Mouse (Mus musculus): Measurements from ENCODE around the gene Hilpda. TPM values are rescaled to one million over a fixed set of nuclear protein-coding genes. Genes with fewer than 3 reads are reported as not detected.

Gene Hilpda
- total RNA-seq, 4 experiments from 2014 or later, result 2.8 to 3.9 (median 3.3) TPM

DNA sequence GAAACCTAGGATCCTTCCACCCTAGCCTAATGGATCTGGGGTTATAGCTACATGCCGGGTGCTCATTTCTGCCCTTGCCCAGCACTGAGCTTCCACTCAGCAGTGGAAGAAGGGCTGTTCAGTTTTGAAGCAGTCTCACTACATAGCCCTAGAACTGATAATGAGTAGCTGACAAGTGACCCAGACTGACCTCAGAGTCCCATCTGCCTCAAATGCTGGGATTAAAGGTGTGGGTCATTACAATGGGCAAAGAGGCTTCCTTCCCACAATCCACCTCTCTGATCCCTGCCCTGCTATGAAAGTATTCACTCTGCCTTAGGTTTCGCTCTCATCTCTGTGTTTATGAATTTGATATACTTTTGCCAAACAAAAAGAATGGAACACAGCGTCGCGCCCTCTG is 4.5 kb downstream of the Hilpda start:
- no peak for DNase-seq (ENCODE audit: low spot score in 2 of 2)

DNA sequence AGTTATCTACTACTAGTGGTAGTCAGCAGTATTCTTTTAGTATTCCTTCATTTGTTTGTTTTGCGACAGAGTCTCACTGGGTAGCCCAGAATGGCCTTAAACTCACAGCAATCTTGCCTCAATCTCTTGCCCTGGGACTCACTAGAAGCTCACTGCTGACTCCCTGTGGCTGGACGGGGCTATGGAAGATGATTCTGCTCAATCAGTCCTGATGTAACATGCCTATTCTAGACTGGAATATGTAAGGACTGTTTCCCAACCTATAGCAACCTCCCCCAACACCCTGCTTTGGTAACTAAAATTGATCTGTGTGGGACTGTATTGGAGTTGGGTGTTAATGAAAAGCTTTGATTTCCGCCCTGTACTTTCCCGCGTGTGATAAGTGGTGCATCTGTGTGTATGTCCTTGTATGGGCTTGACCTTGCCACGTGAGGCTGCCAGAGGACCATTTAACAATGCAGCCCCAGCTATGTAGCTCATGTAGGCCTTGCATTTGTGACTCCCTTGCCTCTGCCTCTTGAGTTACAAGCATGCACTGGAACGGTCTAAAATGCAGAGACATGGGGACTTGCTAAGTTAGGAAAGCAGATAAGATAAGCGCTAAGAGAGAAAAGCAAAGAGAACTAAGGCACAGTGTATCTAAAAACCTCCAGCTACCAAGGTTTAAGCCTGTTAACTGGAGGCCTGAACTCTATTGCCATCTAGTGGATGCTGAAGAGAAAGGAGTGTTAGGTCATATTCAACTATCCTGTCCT is 6.4 kb downstream of the Hilpda start:
- DNase-seq (ENCODE audit: low spot score in 2 of 2), result no peak

DNA sequence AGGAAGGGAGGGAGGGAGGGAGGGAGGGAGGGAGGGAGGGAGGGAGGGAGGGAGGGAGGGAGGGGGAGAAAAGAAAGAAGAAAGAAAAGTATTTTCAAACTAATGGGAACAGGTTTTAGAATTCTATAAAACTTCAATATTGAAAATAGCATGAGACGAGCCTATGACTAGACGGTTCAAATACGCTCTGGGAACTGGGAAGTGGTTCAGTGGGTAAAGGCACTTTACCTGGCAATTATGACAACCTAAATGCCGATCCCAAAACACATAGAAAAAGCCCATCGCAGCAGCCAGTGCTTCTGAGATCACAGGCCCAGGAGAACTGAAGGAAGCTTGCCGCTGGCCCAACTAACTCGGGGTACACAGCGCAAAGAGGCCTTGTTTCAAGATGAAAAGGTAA is 7.0 kb downstream of the Hilpda start, which contains the start of gene Fam71f2:
Fam71f2 (plus strand) TSS at position 301 of the 400 bp plus-strand sequence.
- no peak for DNase-seq (ENCODE audit: low spot score in 2 of 2)

DNA sequence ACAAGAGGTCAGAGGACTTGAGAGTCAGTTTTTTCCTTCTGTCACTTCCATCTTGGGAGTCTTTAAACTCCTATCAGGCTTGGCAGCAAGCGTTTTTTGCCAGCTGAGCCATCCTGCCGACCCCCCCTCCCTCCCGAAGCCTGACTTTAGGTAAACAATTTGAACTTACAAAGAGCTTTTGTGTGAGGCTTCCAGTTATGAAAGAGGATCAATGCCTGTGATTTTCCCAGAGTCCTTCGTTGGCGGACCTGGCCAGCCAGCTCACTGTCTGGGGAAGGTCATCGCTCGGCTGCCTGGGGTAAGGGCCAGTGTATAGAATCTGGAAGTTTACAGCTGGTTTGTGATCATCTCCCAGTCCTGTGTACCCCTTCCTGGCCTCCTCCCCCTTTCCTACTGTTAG is 8.4 kb downstream of the Hilpda start:
- DNase-seq (ENCODE audit: low spot score in 2 of 2), result no peak

DNA sequence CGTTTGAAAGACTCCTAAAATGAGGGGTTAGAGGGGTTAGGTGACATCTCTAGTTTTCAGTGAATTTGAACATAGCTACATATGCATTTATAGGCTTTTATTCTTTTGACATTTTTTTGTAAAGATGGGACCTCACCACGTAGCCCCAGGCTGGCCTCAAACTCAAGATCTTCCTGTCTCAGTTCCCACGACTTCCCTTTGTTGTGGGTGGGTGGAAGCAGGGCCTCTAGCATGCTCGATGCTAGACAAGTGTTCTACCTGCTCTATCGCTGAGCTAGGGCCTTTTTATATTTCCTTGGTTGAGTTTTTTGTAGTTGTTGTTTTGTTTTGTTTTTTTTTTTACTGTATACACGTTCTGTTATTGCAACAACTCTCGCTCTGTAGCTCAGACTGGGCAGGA is 14.6 kb downstream of the Hilpda start:
- no peak for DNase-seq (ENCODE audit: low spot score in 2 of 2)

DNA sequence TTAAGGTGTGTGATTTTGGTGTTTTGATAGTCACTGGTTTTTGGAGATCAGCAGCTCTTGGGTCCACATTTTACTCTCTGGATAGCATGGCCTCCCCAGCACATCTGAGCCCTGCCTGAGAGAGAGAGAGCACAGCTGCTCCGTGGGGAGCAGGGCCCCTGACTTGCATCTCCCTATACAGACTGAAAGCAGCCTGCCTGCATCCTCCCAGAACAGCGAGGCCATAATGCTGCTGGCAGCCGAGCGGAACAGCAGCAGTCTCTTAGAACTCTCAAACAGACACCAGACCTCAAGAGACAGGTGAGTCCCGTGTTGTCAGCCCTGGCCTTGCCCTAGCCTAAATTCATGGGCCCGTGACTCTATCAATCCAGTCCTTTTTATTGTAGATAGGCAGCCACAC is 15.2 kb downstream of the Hilpda start:
- no peak for DNase-seq (ENCODE audit: low spot score in 2 of 2)

DNA sequence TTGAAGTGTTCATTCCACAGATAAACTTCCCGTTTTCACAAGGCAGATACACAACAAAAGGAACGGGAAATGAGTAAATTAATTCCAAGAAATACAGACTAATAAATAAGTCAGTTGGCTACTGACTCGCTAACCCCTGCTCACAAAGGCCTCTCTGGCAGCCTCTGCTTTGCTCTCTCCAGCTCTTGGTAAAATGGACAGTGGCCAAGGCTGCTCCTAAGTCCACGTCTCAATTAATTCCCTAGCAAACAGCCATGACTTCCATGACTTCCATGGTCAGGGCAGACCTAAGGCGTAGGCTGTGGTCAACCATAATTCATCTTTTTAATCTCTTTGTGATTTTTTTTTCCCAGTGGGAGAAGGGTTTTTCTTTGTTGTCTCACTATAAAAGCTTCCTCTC is 15.7 kb downstream of the Hilpda start:
- no peak for DNase-seq (ENCODE audit: low spot score in 2 of 2)

DNA sequence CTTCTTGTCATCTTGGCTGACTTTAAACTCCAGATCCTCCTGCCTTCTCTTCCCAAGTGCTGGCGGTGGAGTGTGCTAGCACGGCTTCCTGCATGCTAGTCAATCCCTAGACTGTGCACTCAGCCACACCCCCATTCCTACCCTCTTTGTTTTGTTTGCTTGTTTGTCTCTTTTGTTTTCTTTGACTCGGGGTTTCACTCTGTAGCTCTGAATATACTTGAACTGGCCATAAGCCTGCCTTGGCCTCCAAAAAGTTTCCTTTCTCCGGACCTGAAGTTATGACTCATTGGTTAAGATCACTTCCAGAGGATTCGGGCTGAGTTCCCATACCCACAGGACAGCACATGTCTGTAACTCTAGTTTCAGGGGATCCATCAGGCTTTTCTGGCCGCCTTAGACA is 16.4 kb downstream of the Hilpda start:
- no peak for DNase-seq (ENCODE audit: low spot score in 2 of 2)

DNA sequence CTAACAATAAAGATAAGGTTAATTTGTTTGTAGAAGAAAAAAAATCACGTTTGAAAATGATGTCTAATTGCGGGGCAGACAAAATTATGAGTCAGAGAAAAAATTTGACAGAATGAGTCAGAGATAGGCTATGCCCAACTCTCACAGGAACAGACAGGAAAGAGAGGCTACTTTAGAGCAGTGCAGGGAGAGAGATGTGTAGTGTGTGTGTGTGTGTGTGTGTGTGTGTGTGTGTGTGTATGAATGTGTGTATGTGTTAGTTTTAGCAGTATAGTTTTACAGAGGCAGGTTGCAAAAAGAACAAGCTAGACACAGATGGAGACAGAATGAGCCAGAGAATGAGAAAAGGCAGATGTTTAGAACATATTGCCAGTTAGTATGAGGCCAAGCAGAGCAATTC is 26.8 kb downstream of the Hilpda start:
- no peak for DNase-seq (ENCODE audit: low spot score in 2 of 2)

GRCm38 (mm10) chr6:29303251-29303650 is 31.0 kb downstream of the Hilpda start:
- no peak for DNase-seq (ENCODE audit: low spot score in 2 of 2)

DNA sequence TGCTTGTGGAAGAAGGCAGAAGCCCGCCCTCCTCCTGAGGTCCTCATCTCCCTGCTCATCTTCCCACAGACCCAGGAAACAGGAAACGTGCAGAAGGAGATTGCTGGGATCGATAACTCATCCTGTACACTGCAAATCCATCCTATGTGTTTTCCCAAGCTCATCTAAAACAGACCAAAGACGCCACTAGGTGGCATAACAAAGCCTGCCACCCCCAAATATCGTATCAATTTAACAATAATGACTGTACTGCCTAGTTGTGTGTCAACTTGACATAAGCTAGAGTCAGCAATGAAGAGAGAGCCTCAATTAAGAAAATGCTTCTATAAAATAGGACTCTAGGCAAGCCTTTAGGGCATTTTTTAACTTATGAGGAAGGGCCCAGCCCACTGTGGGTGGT is 31.4 kb downstream of the Hilpda start:
- DNase-seq (ENCODE audit: low spot score in 2 of 2), result no peak

DNA sequence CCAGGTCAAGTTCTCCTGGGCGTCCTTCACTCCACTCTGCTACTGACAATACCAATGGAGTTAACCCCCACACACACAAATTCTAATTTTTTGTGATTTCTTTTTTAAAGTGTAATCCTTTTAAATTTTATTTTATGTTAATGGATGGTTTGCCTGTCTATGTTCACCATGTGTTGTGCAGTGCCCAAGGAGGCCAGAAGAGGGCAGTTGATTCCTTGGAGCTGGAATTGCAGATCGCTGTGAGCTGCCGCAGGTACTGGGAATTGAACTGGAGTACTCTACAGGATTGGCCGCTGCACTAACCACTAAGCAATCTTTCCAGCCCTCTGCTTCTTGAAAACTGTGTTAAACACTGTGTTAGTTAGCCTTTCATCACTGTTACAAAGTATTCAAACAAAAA is 33.2 kb downstream of the Hilpda start:
- DNase-seq (ENCODE audit: low spot score in 2 of 2), result no peak

DNA sequence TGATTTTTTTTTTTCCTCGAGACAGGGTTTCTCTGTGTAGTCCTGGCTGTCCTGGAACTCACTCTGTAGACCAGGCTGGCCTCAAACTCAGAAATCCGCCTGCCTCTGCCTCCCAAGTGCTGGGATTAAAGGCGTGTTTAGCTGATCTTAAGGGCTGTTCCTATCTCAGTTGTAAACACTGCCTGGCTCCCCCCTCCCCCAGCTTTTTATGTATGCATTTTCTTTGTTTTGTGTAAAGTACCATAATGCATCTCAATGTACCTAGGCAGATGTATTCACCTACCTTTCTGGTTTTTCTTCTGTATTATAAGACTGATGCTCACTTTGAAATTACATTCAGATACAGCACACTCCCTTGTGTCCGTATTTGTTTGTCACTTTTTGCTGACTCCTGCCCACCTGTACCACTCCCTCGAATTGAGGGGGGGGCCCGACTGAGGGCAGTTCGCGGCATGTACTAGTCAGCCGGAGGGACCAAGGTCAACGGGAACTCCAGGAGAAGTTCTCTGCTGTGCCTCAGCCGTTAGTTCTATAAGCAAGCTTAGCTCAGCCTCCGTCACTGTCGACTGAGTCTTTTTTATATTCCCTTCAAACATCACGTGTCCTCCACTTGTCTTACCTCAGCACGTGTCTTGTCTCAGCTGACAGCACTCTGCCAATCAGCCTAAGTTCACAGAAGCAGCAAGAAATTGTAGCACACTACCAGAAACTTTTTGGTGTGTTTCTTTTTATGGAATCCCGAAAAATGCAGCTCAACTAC is 36.7 kb downstream of the Hilpda start:
- DNase-seq (ENCODE audit: low spot score in 2 of 2), result no peak

DNA sequence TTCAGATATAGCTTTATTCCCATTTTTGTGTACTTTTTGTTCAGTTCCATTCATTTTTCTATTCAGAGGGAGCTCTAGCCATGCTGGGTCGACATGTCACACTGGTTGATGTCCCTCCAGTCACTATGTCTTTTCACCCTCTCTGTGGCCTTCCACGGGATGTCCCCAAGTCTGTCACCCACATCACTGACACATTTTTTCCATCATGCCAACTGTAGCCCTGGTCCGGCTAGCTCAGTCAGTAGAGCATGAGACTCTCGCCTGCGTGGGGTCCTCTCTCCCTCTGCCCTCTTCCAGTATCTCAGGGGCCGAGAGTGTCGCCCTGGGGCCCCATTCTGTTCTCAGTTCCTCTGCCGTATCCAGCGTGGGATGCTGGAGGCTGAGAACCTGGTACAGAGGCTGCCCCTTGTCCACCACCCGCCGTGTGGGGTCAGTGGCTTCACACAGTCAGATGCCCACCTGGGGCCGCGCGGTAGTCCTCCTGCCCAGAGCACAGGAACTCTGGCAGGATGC is 41.5 kb downstream of the Hilpda start:
- no peak for DNase-seq (ENCODE audit: low spot score in 2 of 2)

DNA sequence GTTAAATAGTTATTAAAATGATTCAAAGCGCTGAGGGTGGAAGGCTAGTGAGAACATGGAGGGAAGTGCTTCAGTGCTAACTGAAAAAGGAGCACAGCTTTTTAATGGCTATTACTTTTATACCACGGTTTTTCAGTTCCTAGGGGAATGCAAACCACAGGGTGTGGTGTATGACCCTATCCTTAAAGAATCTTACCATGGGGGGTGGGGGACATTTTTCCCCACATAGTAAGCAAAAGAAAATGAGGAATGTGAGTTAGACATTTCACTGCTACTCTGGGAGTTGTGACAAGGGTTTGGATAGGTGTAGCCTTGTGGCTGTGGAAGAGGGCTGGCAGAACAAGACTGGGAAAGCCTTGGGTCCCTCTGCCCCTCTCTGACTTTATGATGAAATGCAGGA is 45.0 kb downstream of the Hilpda start:
- no peak for DNase-seq (ENCODE audit: low spot score in 2 of 2)

- no peak for DNase-seq (ENCODE audit: low spot score in 2 of 2)
Observed at GRCm38 (mm10) chr6:29317941-29318340, 45.7 kb downstream of the Hilpda start.

GRCm38 (mm10) chr6:29318879-29319278 is 46.6 kb downstream of the Hilpda start, which contains the start of gene Fam71f1:
Fam71f1 (plus strand) TSS chr6:29319140.
- no peak for DNase-seq (ENCODE audit: low spot score in 2 of 2)

DNA sequence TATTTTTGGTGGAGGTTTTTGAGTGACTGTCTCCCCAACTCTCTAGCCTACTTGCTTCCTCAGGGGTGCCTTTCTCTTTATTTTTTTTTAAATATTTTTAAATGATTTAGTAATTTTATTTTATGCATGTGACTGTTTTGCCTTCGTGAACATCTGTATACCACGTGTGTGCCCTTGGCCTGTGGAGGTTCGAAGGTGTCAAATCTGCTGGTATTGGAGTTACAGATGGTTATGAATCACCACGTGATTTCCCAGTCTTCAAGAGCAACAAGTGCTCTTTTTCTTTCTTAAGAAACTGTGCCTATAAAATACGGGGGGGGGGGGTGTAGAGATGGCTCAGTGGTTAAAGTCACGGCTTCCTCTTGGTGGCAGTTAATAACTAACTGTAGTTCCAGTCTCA is 49.3 kb downstream of the Hilpda start:
- no peak for DNase-seq (ENCODE audit: low spot score in 2 of 2)

- no peak for DNase-seq (ENCODE audit: low spot score in 2 of 2)
Observed at GRCm38 (mm10) chr6:29322147-29322546, 49.9 kb downstream of the Hilpda start.

- DNase-seq (ENCODE audit: low spot score in 2 of 2), result no peak
Observed at GRCm38 (mm10) chr6:29322735-29323134, 50.4 kb downstream of the Hilpda start.

Measured in gastrocnemius, adult 8-10 months (tissue).